Mouse (Mus musculus) liver, postnatal 0 days (tissue): ENCODE data around the gene Rnf43. TPM values are rescaled to one million over a fixed set of nuclear protein-coding genes. Genes with fewer than 3 reads are reported as not detected.

Source experiments
- ATAC-seq: fragments of 200-750 bp; cut with Nextera tagmentation; 2 replicates; pipeline ENCODE4 v1.8.0; 2017; ENCODE audit warnings: mild to moderate bottlenecking, moderate library complexity
- DNase-seq: peaks from one replicate; pipeline ENCODE4 v3.0.0-alpha.2; 2016
- H3K27ac ChIP-seq: fragments of 300-500 bp; sonication (generic); 2 replicates; pipeline ENCODE4 v1.5.1; 2014; ENCODE audit warnings: antibody characterized with exemption, moderate library complexity, mild to moderate bottlenecking, low read depth
- H3K27me3 ChIP-seq: fragments of 300-500 bp; sonication (generic); 2 replicates; pipeline ENCODE4 v1.6.1; 2014; ENCODE audit warnings: low read length, control low read depth, mixed read lengths; ENCODE audit not compliant: insufficient read depth
- H3K36me3 ChIP-seq: fragments of 300-500 bp; sonication (generic); replicated peaks from 2 replicates; pipeline ENCODE4 v1.6.1; 2014; ENCODE audit warnings: mild to moderate bottlenecking, control low read depth, low read length, moderate library complexity, mixed read lengths; ENCODE audit not compliant: insufficient read depth
- H3K4me1 ChIP-seq: fragments of 300-500 bp; sonication (generic); 2 replicates; pipeline ENCODE4 v1.6.1; 2014; ENCODE audit warnings: antibody characterized with exemption, mild to moderate bottlenecking, control low read depth; ENCODE audit not compliant: insufficient read depth
- H3K4me2 ChIP-seq: fragments of 300-500 bp; sonication (generic); 2 replicates; pipeline ENCODE4 v1.6.1; 2014; ENCODE audit warnings: low read depth, mild to moderate bottlenecking, low read length, moderate library complexity, mixed read lengths
- H3K4me3 ChIP-seq: fragments of 300-500 bp; sonication (generic); 2 replicates; pipeline ENCODE4 v1.5.1; 2014; ENCODE audit warnings: low read depth, low read length
- H3K9ac ChIP-seq: fragments of 300-500 bp; sonication (generic); replicated peaks from 2 replicates; pipeline ENCODE4 v1.6.1; 2014; ENCODE audit warnings: mild to moderate bottlenecking, moderate library complexity
- H3K9me3 ChIP-seq: fragments of 300-500 bp; sonication (generic); 2 replicates; pipeline ENCODE4 v1.6.1; 2016; ENCODE audit warnings: mild to moderate bottlenecking, control low read depth, low read length, mixed read lengths
- CTCF ChIP-seq: sonication (generic); IDR thresholded peaks from 2 replicates; pipeline ENCODE4 v1.5.1; 2016; ENCODE audit warnings: antibody characterized with exemption, low read depth
- EP300 ChIP-seq: IDR thresholded peaks from 2 replicates; pipeline ENCODE4 v1.6.1; 2016; ENCODE audit warnings: antibody characterized with exemption, low read depth, mild to moderate bottlenecking
- WGBS: fragments of 180-500 bp; shearing (Covaris S2); extraction: QIAGEN DNeasy Blood & Tissue Kit; methylation state at CpG from one replicate; pipeline ENCODE4 v1.1.7; 2014; ENCODE audit not compliant: insufficient replicate concordance; 5-methylcytosine and 5-hydroxymethylcytosine counted together
- polyA plus RNA-seq: library from polyadenylated mRNA; unstranded; fragments of >200 nt; fragmentation: Nextera tagmentation; extraction: Ambion mirVana; gene quantifications from 2 replicates; pipeline ENCODE4 v1.2.1, GENCODE M21; 2015

The Rnf43 gene
- polyA plus RNA-seq, 1 experiment from 2014 or later = 4.2 TPM

- no peak overlapping the region for H3K9ac ChIP-seq
- H3K4me1 ChIP-seq = peaks cover 17% of the 10 kb centered on the region
- no peaks in the 10 kb centered on the region for H3K9me3 ChIP-seq
- no peak overlapping the region for H3K4me2 ChIP-seq
- ATAC-seq (no peak), DNase-seq (no peak)
- H3K27me3 ChIP-seq = no peaks in the 10 kb centered on the region
- H3K27ac ChIP-seq = no peak overlapping the region
- TF ChIP-seq CTCF (no peak), EP300 (no peak)
- peaks cover 61% of the 10 kb centered on the region for H3K36me3 ChIP-seq
- 91% methylated on average over 3 of the region's 3 CpGs for WGBS
- H3K4me3 ChIP-seq = no peak overlapping the region
Measured at GRCm38 (mm10) chr11:87743691-87744090, 81.2 kb downstream of the Rnf43 start.

DNA sequence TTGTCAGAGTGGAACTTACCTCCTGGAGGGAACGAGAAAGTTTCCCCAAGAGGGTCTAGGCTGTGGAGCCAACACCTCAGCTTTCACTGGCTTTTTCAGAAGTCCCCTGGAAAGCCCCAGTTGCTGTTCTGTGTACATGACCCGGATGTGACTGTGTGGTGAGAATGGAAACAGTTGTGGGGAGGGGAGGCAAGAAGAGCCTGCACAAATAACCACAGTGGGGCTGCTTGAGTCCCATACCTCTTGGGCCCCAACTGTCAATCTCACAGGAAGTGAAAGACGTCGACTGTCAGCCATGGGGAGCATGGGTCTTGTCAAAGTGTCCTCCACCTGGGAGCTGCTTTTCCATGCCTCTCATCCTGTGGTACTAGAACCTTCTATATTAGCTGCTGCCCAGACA lies 82.4 kb downstream of the Rnf43 start:
- peak; percentile 32 for DNase-seq
- WGBS = 43% methylated on average over 4 of the region's 4 CpGs
- H3K36me3 ChIP-seq = peaks cover 50% of the 10 kb centered on the region

DNA sequence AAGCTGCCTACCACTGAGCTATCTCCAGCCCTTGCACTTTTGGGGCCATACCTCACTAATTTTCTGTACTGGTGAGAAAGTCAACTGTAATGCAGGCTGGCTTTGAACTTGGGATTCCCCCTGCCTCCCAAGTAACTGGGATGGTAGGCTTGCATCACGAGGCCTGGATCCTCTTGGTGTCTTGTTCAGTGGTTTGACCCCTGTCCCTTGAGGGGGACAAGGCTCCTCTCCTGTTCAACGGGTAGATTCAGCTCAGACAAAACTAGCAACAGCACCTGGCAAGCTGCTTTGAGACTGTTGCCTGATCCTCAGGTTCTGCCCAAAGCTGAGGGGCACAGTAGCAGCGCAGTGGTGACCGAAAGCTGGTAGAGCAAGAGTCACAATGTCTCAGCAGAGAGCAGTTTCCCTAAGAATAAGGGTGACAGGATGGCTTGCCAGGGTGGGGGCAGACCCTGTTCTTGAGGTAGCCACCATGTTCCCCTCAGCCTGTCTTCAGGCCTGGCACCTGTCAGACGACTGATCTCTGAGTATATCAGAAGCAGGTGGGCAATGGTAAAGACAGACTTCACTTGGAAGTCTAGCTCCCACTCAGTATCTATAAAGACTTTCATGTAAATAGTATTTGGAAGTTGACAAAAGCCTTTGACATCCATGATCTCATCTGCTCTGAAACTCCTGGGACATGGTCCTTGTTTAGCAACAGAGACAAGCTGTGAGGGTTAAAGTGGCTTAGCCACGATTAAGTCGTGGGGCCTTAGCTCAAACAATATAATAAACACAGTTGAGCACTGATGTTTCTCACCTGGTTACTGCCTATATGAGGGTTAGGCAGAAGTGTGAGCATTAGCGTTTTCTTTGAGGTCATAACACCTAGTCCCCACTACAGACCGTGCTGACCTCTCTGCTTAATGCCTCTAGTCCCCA lies 83.4 kb downstream of the Rnf43 start:
- ATAC-seq (no peak), DNase-seq (peak; percentile 13)
- peak overlapping the region; percentile 76 for H3K27ac ChIP-seq
- no peaks in the 10 kb centered on the region for H3K9me3 ChIP-seq
- no peaks in the 10 kb centered on the region for H3K27me3 ChIP-seq
- peaks cover 40% of the 10 kb centered on the region for H3K36me3 ChIP-seq
- no peak overlapping the region for H3K9ac ChIP-seq
- H3K4me3 ChIP-seq = no peak overlapping the region
- TF ChIP-seq EP300 (no peak), CTCF (no peak)
- no peak overlapping the region for H3K4me2 ChIP-seq
- H3K4me1 ChIP-seq = peaks cover 29% of the 10 kb centered on the region
- 77% methylated on average over 9 of the region's 9 CpGs for WGBS

More for the DNA sequence above, 82.4 kb downstream of the Rnf43 start:
- TF ChIP-seq CTCF (no peak), EP300 (0 out of 2 replicates have a peak, but pooled peaks have one; percentile 12)
- Histone ChIP-seq H3K27me3 (no peaks in the 10 kb centered on the region), H3K4me3 (no peak overlapping the region), H3K9ac (no peak overlapping the region; the same call in 1 of the 2 replicates), H3K4me2 (no peak overlapping the region), H3K27ac (peak overlapping the region; percentile 76), H3K4me1 (peaks cover 23% of the 10 kb centered on the region), H3K9me3 (no peaks in the 10 kb centered on the region)
- no peak for ATAC-seq

DNA sequence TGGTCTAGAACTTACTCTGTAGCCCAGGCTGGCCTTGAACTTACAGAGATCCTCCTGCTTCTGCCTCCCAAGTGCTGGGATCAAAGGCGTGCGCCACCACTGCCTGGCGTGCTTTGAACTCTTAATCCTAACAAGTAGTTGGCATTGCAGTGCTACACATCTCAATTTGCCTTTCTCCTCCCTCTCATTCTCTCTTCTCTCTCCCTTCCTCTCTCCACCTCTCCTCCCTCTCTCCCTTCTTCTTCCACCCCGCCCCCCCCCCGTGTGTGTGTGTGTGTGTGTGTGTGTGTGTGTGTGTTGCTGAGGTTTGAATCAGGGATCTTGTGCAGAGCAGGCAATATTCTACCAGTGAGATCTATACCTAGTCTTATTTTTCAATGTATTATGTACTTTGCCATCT lies 84.8 kb downstream of the Rnf43 start:
- no peak overlapping the region for H3K4me2 ChIP-seq
- ATAC-seq = no peak

GRCm38 (mm10) chr11:87747716-87748115 lies 85.2 kb downstream of the Rnf43 start:
- DNase-seq = no peak
- H3K36me3 ChIP-seq = peaks cover 23% of the 10 kb centered on the region
- H3K27ac ChIP-seq = peak overlapping the region; percentile 99
- no peak overlapping the region for H3K4me3 ChIP-seq
- 88% methylated on average over 7 of the region's 7 CpGs for WGBS
- H3K4me2 ChIP-seq = peak overlapping the region; percentile 77
- no peaks in the 10 kb centered on the region for H3K9me3 ChIP-seq
- H3K9ac ChIP-seq = peak overlapping the region; percentile 76
- peaks cover 47% of the 10 kb centered on the region for H3K4me1 ChIP-seq
- H3K27me3 ChIP-seq = no peaks in the 10 kb centered on the region
- no peak for ATAC-seq
- TF ChIP-seq EP300 (no peak), CTCF (no peak)

More for the DNA sequence above, 84.8 kb downstream of the Rnf43 start:
- Histone ChIP-seq H3K9ac (no peak overlapping the region), H3K9me3 (no peaks in the 10 kb centered on the region), H3K4me1 (peaks cover 43% of the 10 kb centered on the region), H3K27ac (no peak overlapping the region), H3K27me3 (no peaks in the 10 kb centered on the region), H3K4me3 (no peak overlapping the region), H3K36me3 (peaks cover 27% of the 10 kb centered on the region)
- TF ChIP-seq EP300 (no peak), CTCF (no peak)
- WGBS = 85% methylated on average over 4 of the region's 5 CpGs
- DNase-seq = no peak
